Mouse (Mus musculus) gastrocnemius, adult 18-20 months (tissue): Measurements from ENCODE around the gene Cfap99. TPM values are rescaled to one million over a fixed set of nuclear protein-coding genes. Genes with fewer than 3 reads are reported as not detected.

Experiments
- DNase-seq: peaks from one replicate; pipeline ENCODE4 v3.0.0; 2021; ENCODE audit warnings: low spot score
- total RNA-seq, 2 experiments: library from RNA; stranded (reverse); gene quantifications; 2 replicates each; pipeline ENCODE4 v1.2.3; 2021

Cfap99 gene
- total RNA-seq, 2 experiments from 2014 or later = not detected

- DNase-seq = no peak
Measured at GRCm38 (mm10) chr5:34326875-34327576, 38.6 kb downstream of the Cfap99 start.

DNA sequence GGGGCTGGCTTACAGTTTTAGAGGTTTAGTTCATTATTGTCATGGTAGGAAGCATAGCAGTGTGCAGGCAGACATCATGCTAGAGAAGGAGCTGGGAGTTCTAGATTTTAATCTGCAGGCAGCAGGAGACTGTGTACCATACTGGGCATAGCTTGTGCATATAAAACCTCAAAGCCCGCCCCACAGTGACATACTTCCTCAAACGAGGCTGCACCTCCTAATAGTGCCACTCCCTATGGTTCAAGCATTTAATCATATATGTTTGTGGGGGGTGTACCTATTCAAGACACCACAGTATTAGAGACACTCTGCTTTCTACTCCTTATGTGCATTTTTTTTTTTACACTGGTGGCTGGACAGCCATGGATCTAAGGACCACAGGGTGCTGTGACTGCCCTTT is 41.7 kb downstream of the Cfap99 start:
- no peak for DNase-seq

- no peak for DNase-seq
Measured at GRCm38 (mm10) chr5:34334081-34334480, 45.7 kb downstream of the Cfap99 start.

DNA sequence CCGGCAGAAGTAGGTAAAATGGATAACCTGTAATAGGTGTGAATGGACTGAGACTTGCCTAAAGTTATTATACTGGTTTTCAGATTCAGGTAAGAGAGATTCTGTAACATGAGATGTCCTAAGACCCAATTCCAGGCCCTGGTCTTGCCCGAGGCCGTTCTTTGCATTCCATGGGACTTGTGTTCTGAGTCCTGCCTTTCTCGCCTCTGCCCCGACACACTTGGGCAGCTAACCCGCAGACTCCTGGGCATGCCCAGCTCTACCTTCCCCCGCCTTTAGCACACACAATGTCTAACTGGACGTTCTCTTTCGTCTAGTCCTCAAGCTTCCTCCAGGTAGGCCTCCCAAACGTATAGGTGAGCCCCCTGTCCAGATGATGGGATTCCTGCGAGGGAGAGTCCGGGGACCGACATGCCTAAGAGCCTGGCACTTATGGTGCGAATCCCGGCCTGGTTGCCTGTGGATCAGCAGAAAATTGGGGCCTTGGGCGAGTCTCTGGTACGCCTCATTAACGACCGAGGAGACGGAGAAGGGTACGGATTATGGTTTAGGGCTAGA is 47.2 kb downstream of the Cfap99 start:
- no peak for DNase-seq

DNA sequence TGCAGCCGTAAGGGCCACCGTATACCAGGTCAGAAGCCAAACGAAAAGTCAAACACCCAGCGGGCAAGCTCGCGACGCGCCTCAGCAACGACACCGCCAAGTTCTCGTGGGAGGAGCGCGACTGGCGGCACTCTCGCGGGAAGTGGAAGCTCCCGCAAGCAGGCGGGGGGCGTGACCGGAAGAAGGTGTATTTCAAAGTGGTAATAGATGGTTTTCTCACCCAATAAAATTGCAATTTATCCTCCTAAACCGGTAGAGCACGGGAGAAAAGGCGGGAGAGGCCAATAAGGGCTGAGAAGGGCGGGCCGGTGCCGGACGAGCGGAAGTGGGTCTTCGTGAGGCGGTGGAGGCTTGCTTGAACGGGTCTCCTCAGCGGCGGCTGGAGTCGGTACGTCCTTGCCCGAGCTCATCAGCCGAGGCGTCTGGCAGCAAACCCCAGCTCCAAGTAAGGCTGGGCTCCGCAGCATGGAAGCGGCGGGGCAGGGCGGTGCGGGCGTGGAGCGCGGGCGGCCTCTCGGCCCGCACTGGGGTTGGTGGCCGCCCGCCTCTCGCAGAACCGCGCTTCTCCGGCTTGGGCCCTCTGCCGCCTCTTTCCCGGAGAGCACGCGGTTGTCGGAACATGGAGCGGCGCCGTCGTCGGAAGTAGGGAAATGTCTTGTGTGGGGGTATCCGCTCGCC is 47.8 kb downstream of the Cfap99 start, which contains the start of gene Rnf4:
Gene Rnf4 (plus strand): TSS at position 193 of the 678 bp plus-strand sequence.
- DNase-seq = peak; percentile 99

DNA sequence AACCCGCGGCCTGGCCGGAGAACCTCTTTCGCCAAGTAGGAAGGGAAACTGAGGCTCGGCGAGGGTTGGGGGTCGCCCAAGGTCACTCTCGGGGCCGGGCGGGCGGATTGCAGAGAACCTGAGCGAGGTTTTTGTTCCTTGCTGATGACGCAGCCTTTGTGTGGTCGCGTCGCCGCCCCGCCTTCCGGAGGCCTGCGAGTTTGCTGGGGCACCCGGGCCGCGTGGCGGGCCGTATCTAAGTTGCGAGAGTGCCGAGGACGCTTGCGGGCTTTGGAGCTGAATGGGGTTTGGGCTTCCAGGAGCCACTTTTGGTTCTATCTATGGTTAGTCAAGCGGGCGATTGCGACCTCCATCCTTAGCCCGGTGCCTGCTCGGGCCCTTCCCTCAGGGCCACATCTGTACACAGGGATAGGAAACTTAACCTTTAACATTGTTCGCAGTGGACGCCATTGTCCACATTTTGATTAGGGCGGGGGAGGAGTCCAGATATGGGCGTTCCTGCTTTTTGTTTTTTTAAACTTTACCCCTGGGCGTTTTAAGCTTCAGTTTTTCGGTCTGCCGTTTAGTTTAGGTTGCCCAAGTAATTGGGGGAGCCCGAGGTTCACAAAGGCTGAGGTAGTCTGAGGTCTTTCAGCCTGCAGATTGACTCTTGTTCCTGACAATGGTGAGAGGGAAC is 48.5 kb downstream of the Cfap99 start:
- DNase-seq = no peak

- DNase-seq = no peak
Measured at GRCm38 (mm10) chr5:34340246-34340645, 51.8 kb downstream of the Cfap99 start.

- no peak for DNase-seq
Measured at GRCm38 (mm10) chr5:34352084-34352631, 63.8 kb downstream of the Cfap99 start.

DNA sequence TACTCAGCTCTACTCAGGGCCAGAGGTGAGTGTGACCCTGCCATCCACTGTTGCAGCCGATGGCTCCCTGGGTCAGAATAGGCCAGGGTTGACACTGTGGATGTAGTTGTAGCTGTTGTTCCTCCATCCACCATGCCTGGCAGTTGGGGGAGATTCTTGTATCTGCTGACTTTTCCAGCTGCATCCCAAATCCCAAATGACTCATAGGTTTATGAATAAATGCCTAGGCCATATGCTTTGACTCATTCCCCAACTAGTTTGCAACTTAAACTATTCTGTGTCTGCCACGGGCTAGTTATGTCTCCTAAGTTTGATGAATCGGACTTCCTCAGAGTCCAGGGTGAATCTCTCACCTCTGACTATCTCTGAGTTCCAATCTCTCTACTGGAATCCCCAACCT is 71.9 kb downstream of the Cfap99 start:
- DNase-seq = no peak

DNA sequence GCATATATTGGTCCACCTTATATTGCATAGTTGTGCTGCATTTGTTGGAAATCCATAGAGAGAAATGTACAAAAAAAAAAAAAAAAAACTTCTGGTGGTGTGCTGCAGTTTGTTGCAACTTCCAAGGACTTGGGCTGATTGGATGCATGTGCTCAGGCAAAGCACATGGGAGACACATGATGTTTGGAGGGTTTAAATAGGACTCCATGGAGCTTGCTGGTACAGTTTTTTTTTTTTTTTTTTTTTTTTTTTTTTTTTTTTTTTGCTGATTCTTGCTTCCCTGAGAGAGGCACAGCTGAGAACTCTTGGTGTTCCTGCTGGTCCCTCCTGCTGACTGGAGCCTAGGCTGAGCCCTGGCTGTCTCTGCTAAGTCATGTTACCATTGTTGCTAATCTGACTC is 74.7 kb downstream of the Cfap99 start:
- DNase-seq = no peak

DNA sequence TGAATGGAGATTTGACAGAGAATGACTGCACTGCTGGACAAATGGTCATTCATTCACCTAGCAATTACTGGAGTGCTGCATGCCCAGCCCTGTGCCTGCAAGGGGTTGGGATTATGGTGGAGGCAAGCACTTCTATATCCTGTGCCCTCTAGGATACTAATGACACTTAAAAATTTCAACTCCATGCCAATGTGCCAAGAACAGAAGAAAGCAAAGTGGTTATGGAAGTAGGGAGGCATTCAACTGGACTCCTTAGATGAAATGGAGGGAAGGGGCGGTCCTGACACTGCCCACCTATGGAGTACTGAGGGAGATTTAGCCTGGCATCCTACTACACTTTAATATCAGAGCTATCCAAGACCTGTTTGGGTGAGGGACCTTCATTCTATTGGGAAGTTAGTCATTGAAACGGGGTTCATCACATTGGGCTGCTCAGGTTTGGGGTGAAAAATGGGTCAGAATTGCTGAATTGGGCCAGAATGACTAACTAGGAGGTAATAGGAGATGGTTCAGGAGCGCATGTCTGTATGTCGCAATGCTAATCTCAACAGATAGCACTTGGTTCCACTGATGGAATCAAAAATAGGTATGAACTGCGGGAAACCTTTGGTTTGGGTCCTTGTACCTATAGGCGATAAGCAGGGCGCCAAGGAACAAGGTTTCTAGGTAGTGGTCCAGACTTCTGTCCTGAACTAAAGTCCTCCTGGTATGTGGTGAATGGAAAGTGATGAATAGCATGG is 80.3 kb downstream of the Cfap99 start:
- DNase-seq = no peak

DNA sequence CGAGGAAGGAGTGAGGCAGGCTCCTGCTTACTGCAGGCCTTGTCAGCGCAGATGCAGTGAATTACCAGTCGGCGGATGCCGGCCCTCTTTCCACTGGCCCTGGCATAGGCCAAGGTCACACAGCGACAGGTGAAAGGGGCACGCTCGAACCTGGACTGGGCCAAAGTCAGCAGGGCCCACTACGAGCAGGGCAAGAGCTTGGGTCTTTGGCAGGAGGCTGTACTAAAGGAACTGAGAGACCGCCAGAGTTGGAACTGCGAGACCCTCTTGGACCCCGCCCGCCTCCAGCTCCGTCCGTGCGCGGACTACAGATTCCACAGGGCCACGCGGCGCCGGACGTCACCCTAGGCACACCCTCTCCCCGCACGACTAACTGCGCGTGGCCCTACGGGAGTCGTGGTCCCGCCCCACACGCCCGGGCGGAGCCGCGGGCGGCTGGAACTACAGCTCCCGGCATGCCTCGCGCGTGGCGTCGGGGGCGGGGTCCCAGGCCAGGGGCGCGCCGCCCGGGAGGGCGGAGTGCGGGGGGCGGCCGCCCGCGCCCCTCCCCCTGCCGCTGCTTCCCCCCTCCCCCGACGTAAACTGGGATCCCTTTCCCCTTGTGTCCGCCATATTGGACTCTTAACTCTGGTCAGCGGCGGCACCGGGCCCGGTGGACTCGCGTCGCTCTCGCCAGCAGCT is 81.1 kb downstream of the Cfap99 start, which contains the start of gene Fam193a:
Gene Fam193a (plus strand): TSS at position 593 of the 681 bp plus-strand sequence.
- DNase-seq = peak; percentile 96

GRCm38 (mm10) chr5:34370022-34370823 is 81.8 kb downstream of the Cfap99 start:
- peak; percentile 9 for DNase-seq

GRCm38 (mm10) chr5:34370840-34371239 is 82.4 kb downstream of the Cfap99 start:
- DNase-seq = no peak

GRCm38 (mm10) chr5:34372141-34372540 is 83.7 kb downstream of the Cfap99 start:
- DNase-seq = no peak

DNA sequence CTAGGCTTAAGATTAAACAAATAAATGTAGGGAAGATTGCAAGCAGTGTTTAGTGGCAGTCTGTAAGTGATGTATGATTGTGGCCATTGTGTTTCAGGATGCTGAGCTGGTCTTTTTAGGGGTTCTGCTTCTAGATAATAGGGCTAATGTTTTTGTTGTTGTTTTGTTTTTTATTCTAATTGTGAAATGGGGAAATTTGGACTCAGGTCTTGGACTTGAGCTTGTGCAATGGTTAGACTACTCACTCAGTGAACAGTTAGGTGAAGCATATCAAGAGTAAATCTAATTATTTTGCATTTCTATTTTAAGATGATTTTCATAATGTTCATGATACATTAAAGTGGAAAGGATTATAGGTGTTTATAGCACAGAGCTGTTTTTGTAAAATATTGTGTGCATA is 84.1 kb downstream of the Cfap99 start:
- no peak for DNase-seq
